Mouse (Mus musculus): Measurements from ENCODE around the gene Vegfb.

DNA sequence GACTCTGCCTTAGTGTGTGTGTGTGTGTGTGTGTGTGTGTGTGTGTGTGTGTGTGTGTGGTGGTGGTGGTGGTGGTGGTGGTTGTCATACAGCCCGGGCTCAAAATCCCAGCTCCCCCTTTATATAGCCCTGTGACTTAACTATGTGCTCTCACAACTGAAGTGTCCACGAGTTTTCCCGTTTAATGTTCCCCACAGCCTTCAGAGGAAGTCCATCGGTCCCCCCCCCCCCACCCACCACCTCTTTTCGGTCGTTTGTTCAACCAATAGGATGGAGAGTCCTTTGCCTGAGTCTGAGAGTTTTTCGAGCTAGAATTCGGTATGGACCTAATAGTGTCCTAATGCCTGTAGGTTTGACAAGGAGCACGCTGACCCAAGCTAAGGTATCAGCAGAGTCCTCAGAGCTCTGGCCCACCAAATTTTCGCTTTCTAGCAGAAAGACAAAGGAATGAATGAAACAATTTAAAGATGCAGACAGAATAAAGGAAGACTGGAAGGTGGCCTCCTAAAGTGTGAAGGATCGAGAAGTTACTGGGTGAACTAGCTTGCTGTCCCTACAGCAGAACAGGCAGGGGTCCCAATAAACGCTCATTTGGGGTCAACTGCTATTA, 13.8 kb downstream of the Vegfb start:
- TF ChIP-seq CTCF (conservative IDR thresholded peaks at IDR 0.05; ENCODE audit: low read length) (no peak), POU5F1 (IDR thresholded peaks at IDR 0.05; ENCODE audit: borderline replicate concordance, low read length) (no peak)

All from E14TG2a.4 (cell line).